Mouse (Mus musculus) heart, adult 2 months (tissue): ENCODE measurements around the gene Hist2h3c2. TPM values are rescaled to one million over a fixed set of nuclear protein-coding genes. Genes with fewer than 3 reads are reported as not detected.
"Not testable (repeated sequence)": the region's sequence is repeated elsewhere in the genome, so short reads cannot be mapped to it uniquely, and the experiment has no call there.

Experiments
- DNase-seq, 2 experiments: peaks; one replicate each; pipeline ENCODE4 v3.0.0; 2021
- H3K27ac ChIP-seq: fragments of 200-600 bp; 2 replicates; pipeline ENCODE4 v1.8.1; 2022
- H3K27me3 ChIP-seq: fragments of 200-500 bp; 2 replicates; pipeline ENCODE4 v1.6.1; 2012; ENCODE audit warnings: mild to moderate bottlenecking, low read length, inconsistent platforms, mixed read lengths; ENCODE audit not compliant: control insufficient read depth, insufficient read depth
- H3K36me3 ChIP-seq: fragments of 200-500 bp; 2 replicates; pipeline ENCODE4 v1.6.1; 2012; ENCODE audit warnings: low read length, inconsistent platforms; ENCODE audit not compliant: control insufficient read depth, insufficient read depth
- H3K4me1 ChIP-seq: fragments of 200-500 bp; 2 replicates; pipeline ENCODE4 v1.6.1; 2011; ENCODE audit warnings: low read length; ENCODE audit not compliant: control insufficient read depth, insufficient read depth
- H3K4me3 ChIP-seq: fragments of 200-600 bp; 2 replicates; pipeline ENCODE4 v1.8.1; 2022
- H3K79me2 ChIP-seq: fragments of 200-500 bp; replicated peaks from 2 replicates; pipeline ENCODE4 v1.6.1; 2012; ENCODE audit warnings: mild to moderate bottlenecking, inconsistent platforms, low read length, moderate library complexity, mixed read lengths; ENCODE audit not compliant: control insufficient read depth, insufficient read depth
- H3K9ac ChIP-seq: fragments of 200-500 bp; 2 replicates; pipeline ENCODE4 v1.6.1; 2012; ENCODE audit warnings: low read depth, mild to moderate bottlenecking, control low read depth, inconsistent platforms, low read length, mixed read lengths
- CTCF ChIP-seq: fragments of 200-600 bp; IDR thresholded peaks from 2 replicates; pipeline ENCODE4 v1.8.1; 2022; ENCODE audit warnings: antibody characterized with exemption, mild to moderate bottlenecking, moderate library complexity
- EP300 ChIP-seq: fragments of 200-500 bp; IDR thresholded peaks from 2 replicates; pipeline ENCODE4 v1.6.1; 2011; ENCODE audit warnings: low read depth, low read length, control low read depth; ENCODE audit not compliant: insufficient read depth
- POLR2A ChIP-seq: fragments of 200-500 bp; IDR thresholded peaks from 2 replicates; pipeline ENCODE4 v1.6.1; 2011; ENCODE audit warnings: mild to moderate bottlenecking, low read depth, low read length, control low read depth; ENCODE audit not compliant: insufficient read depth
- WGBS: fragments of 180-500 bp; shearing (Covaris S2); methylation state at CpG from one replicate; pipeline ENCODE4 v1.1.7; 2018; 5-methylcytosine and 5-hydroxymethylcytosine counted together
- intact Hi-C: fragments of 180-260 bp; cut with DNase I; formaldehyde crosslinking; loops from one replicate; pipeline ENCODE4 v1.15.1; 2025
- polyA plus RNA-seq: library from polyadenylated mRNA; depleted of rRNA; stranded (reverse); fragments of >200 nt; gene quantifications from 2 replicates; pipeline ENCODE4 v1.2.3, GENCODE M21; 2012
- total RNA-seq, 2 experiments: library from RNA; stranded (reverse); gene quantifications; 2 replicates each; pipeline ENCODE4 v1.2.3; 2021

Gene Hist2h3c2
- total and polyA plus RNA-seq, 3 experiments = 5.5 to 9.2 (median 6.2) TPM

DNA sequence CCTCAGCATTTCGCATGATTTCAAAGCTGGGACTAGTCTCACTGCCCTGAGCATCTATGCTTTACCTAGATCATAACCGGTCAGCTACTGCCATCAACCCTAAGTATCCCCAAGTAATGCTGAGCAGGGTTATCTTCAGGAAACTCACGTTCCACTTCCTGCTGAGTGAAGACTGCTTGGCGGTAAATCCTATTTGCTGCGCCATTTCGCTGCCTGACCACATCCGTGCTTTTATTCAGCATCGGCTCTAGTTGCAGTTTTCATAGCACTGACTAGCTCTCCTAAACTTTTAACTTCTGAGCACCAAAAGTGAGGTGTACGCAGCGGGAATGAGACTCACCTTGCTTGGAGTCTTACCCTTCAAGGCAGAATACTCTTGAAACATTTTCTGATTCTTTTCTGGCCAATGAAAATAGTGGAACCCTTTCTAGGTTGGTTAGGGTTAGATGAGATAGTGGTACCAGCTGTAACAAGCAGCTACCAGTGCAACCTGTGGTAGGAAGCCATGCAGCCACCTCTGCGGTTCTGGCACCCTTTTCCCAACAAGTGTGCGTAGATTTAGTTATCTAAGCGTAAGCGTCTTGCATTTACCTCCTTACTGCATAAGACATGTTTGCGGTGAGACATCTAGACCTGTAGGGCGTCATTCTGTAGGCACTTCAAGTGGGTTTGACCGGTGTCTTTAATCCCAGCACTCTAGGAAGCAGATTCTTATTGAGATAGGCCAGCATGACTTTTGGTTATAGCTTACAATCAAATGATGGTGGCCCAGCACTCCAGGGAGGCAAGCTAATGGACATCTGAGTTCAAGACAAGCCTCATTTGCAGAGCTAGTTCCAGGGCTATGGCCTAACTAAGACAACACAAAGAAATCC is 34.9 kb upstream of the Hist2h3c2 start:
- Histone ChIP-seq H3K79me2 (no peaks in the 10 kb centered on the region), H3K36me3 (no peaks in the 10 kb centered on the region), H3K4me1 (peaks cover 7% of the 10 kb centered on the region), H3K4me3 (peak overlapping the region; percentile 49), H3K27ac (peak overlapping the region; percentile 40), H3K9ac (no peak overlapping the region), H3K27me3 (no peaks in the 10 kb centered on the region)
- TF ChIP-seq POLR2A (no peak), EP300 (no peak), CTCF (no peak)
- peak in 1 of 2 experiments; percentile 22 for DNase-seq
- 77% methylated on average over 17 of the region's 17 CpGs for WGBS
- intact Hi-C loops = no loop called here

DNA sequence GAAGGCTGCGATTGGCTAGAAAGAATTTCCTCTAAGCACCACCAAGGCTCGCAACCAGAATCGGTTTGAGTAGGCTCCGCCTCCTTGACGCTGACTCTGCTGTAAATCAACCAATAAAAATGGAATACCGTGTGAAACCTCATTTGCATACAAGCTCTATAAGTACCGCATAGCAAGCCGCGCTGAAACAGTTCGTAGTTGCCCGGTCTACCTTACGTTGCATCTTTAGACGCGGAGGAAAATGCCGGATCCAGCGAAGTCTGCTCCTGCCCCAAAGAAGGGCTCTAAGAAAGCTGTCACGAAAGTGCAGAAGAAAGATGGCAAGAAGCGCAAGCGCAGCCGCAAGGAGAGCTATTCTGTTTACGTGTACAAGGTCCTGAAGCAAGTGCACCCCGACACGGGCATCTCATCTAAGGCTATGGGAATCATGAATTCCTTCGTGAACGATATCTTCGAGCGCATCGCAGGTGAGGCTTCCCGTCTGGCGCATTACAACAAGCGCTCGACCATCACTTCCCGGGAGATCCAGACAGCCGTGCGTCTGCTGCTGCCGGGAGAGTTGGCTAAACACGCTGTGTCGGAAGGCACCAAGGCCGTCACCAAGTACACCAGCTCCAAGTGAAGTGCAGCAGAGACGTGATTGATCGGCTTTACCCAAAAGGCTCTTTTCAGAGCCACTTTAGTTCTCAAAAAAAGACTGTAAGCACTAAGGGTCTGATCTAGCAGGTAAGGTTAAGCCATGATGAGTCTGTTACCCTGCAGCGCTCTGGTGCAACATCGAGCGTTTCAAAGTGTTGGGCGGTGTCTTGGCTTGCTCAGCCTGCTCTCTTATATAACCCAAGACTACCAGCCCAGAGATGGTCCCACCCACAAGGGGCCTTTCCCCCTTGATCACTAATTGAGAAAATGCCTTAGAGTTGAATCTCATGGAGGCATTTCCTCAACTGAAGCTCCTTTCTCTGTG is 30.9 kb upstream of the Hist2h3c2 start, which contains the start of gene Hist2h2bb:
Hist2h2bb (plus strand) TSS at position 242 of the 964 bp plus-strand sequence.
- H3K9ac ChIP-seq = peak within 1 kb of the TSS; percentile 72
- H3K27me3 ChIP-seq = no peaks in the 10 kb centered on the region
- H3K4me3 ChIP-seq = peak within 1 kb of the TSS; percentile 75
- H3K79me2 ChIP-seq = no peaks in the 10 kb centered on the region
- H3K27ac ChIP-seq = peak within 1 kb of the TSS; percentile 93
- intact Hi-C loops = no loop called here
- WGBS = 2% methylated on average over 45 of the region's 45 CpGs
- peak; percentile 90 to 93 for DNase-seq
- peak; percentile 97 for TF ChIP-seq EP300
- peak; percentile 100 for TF ChIP-seq POLR2A
- TF ChIP-seq CTCF = no peak
- H3K4me1 ChIP-seq = peaks cover 4% of the 10 kb centered on the region
- H3K36me3 ChIP-seq = no peaks in the 10 kb centered on the region

DNA sequence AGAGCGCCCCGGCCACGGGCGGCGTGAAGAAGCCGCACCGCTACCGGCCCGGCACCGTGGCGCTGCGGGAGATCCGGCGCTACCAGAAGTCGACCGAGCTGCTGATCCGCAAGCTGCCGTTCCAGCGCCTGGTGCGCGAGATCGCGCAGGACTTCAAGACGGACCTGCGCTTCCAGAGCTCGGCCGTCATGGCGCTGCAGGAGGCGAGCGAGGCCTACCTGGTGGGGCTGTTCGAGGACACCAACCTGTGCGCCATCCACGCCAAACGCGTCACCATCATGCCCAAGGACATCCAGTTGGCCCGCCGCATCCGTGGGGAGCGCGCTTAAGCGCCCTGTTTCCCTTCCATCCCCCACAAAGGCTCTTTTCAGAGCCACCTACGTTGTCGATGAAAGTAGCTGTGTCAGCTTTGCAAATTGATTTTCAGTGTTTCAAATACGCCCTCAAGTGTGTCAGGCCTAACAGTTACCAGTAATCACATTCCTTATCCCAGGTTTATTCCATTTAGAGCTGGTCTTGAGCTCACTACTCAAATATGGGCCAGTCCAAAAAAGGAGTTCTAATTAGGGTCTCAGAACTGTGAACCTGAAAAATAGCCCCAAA is 29.9 kb upstream of the Hist2h3c2 start:
- Histone ChIP-seq H3K4me3 (peak overlapping the region; percentile 48), H3K27ac (peak overlapping the region; percentile 93), H3K9ac (peak overlapping the region; percentile 66)
- H3K79me2 ChIP-seq, H3K36me3 ChIP-seq, H3K4me1 ChIP-seq, intact Hi-C loops, H3K27me3 ChIP-seq: not testable (repeated sequence)
- WGBS = 2% methylated on average over 19 of the region's 44 CpGs
- DNase-seq = peak; percentile 29 to 56
- TF ChIP-seq POLR2A = 0 out of 2 replicates have a peak, but pooled peaks have one; percentile 6

DNA sequence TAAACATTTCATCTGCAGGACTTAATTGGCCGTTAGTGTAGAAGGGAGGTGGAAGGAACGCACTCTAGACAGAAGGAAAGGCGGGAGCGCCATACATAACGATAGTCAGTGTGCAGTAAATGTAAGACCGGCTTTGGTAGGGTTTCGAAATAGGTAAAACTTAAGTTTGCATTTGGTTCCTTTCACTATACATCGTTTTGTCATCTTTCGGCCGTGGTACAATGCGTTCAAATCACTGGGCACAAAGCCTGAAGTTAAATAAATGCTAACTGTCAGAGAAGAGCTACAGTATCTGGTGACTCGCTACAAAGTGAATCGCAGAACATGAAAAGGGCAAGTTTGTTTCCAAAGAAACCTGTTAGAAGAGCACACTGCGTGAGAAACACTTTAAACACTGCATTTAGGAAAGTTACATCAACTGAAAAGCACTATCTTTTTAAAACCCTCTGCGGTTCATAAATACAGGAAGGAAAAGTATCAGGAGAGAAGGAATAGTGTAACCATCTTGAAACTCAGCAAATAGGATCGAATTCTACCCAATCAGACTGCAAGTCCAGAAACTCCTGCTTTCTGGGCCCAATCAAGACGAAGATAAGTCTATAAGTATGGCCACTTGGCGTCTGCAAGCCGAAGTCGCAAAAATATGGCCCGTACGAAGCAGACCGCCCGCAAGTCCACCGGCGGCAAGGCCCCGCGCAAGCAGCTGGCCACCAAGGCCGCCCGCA is 29.3 kb upstream of the Hist2h3c2 start, which contains the start of gene Hist2h3b:
Hist2h3b (plus strand) TSS at position 604 of the 725 bp plus-strand sequence.
- 29% methylated on average over 30 of the region's 30 CpGs for WGBS
- H3K27ac ChIP-seq = peak within 1 kb of the TSS; percentile 93
- H3K9ac ChIP-seq = peak within 1 kb of the TSS; percentile 66
- no peaks in the 10 kb centered on the region for H3K27me3 ChIP-seq
- peak; percentile 85 to 87 for DNase-seq
- intact Hi-C loops = no loop called here
- TF ChIP-seq POLR2A (peak; percentile 94), EP300 (0 out of 2 replicates have a peak, but pooled peaks have one; percentile 18), CTCF (no peak)
- H3K79me2 ChIP-seq = no peaks in the 10 kb centered on the region
- H3K36me3 ChIP-seq = no peaks in the 10 kb centered on the region
- peaks cover 8% of the 10 kb centered on the region for H3K4me1 ChIP-seq
- H3K4me3 ChIP-seq = peak within 1 kb of the TSS; percentile 75

DNA sequence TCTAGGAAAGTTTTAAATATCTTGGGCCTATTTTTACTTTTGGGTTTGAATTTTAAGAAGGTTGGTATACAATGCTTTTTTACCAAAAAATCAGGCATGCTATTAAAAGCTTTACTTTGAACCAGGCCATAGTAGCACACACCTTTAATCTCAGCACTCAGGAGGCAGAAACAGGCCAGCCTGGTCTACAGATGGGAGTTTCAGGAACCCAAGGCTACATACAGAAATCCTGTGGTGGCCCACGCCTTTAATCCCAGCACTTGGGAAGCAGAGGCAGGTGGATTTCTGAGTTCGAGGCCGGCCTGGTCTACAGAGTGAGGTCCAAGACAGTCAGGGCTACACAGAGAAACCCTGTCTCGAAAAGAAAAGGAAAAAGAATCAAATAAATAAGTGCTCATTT is 28.6 kb upstream of the Hist2h3c2 start:
- intact Hi-C loops = no loop called here
- H3K27ac ChIP-seq = peak overlapping the region; percentile 93
- TF ChIP-seq POLR2A (no peak), CTCF (no peak), EP300 (no peak)
- no peak overlapping the region for H3K4me3 ChIP-seq
- 85% methylated on average over 4 of the region's 4 CpGs for WGBS
- no peaks in the 10 kb centered on the region for H3K27me3 ChIP-seq
- no peak for DNase-seq
- peaks cover 8% of the 10 kb centered on the region for H3K4me1 ChIP-seq
- no peak overlapping the region for H3K9ac ChIP-seq
- no peaks in the 10 kb centered on the region for H3K79me2 ChIP-seq
- no peaks in the 10 kb centered on the region for H3K36me3 ChIP-seq
